ENCODE assay signal across 21 mouse cellular contexts in genomic region chrX:60889956-60890485, GRCm38 (mm10). TPM values are rescaled to one million over a fixed set of nuclear protein-coding genes. Genes with fewer than 3 reads are reported as not detected.
DNase-seq lines count a peak whose midpoint lies in the region; ATAC-seq lines count a peak whose summit lies in the region.
"Had no signal": no experiment of that assay in that cellular context is flagged by ENCODE, and none has a peak within 500 bp of the region (broad histone marks: within the 10 kb centered on the region; RNA-seq: fewer than 3 reads in every experiment).

No protein-coding gene starts in this region.

- peaks cover 15% of the 10 kb centered on the region; the same call in 1 of the 2 replicates for H3K27me3 ChIP-seq in neural tube, embryonic 15.5 days (replicated peaks)
- no peaks in the 10 kb centered on the region for H3K27me3 ChIP-seq in forebrain, embryonic 16.5 days (replicated peaks; ENCODE audit: control insufficient read depth, insufficient read depth, low read length)
- peaks cover 37% of the 10 kb centered on the region for H3K27me3 ChIP-seq in limb, embryonic 11.5 days (ENCODE audit: control insufficient read depth, insufficient read depth, low read length)
- H3K27me3 ChIP-seq in neural tube, embryonic 12.5 days (replicated peaks), result no peaks in the 10 kb centered on the region

- H3K9ac ChIP-seq in neural tube, embryonic 15.5 days (replicated peaks), result no peak overlapping the region
- H3K9ac ChIP-seq in forebrain, embryonic 16.5 days (replicated peaks; ENCODE audit: low read depth, low read length), result no peak overlapping the region
- H3K9ac ChIP-seq in limb, embryonic 11.5 days (ENCODE audit: low read length), result no peak overlapping the region
- 0 out of 2 replicates have a peak overlapping the region, but pooled peaks have one; percentile 3 for H3K9ac ChIP-seq in neural tube, embryonic 12.5 days
- H3K9ac ChIP-seq: embryonic facial prominence, embryonic 15.5 days; heart, embryonic 15.5 days; limb, embryonic 13.5 days; liver, postnatal 0 days had no signal

- ATAC-seq in neural tube, embryonic 15.5 days (ENCODE audit: low FRiP score), result no peak
- ATAC-seq in forebrain, embryonic 16.5 days, result no peak
- no peak for ATAC-seq in limb, embryonic 11.5 days (ENCODE audit: insufficient number of reproducible peaks, low FRiP score, low TSS enrichment, low read depth)
- ATAC-seq in neural tube, embryonic 12.5 days (ENCODE audit: low FRiP score, low read depth), result no peak
- ATAC-seq: inflammation-experienced regulatory T-cells, adult 6 months; liver, postnatal 0 days had no signal

- H3K9me3 ChIP-seq in neural tube, embryonic 15.5 days (replicated peaks), result no peaks in the 10 kb centered on the region
- H3K9me3 ChIP-seq in forebrain, embryonic 16.5 days (ENCODE audit: control insufficient read depth, low read length), result no peaks in the 10 kb centered on the region
- 0 out of 2 replicates have a peak, but pooled peaks cover 3% of the 10 kb centered on the region for H3K9me3 ChIP-seq in limb, embryonic 11.5 days (ENCODE audit: control insufficient read depth, low read length)
- H3K9me3 ChIP-seq in neural tube, embryonic 12.5 days, result no peaks in the 10 kb centered on the region
- H3K9me3 ChIP-seq: embryonic facial prominence, embryonic 15.5 days; heart, embryonic 15.5 days; limb, embryonic 13.5 days had no signal

- 21% methylated on average over 17 of the region's 17 CpGs for WGBS in neural tube, embryonic 15.5 days
- WGBS in forebrain, embryonic 16.5 days, result 22% methylated on average over 16 of the region's 17 CpGs
- WGBS in limb, embryonic 11.5 days, result 13% methylated on average over 17 of the region's 17 CpGs
- 18% methylated on average over 17 of the region's 17 CpGs for WGBS in neural tube, embryonic 12.5 days

- H3K4me1 ChIP-seq in neural tube, embryonic 15.5 days, result peaks cover 25% of the 10 kb centered on the region
- peaks cover 17% of the 10 kb centered on the region for H3K4me1 ChIP-seq in forebrain, embryonic 16.5 days (replicated peaks; ENCODE audit: control insufficient read depth, insufficient read depth, low read length)
- no peaks in the 10 kb centered on the region for H3K4me1 ChIP-seq in limb, embryonic 11.5 days (ENCODE audit: control insufficient read depth, insufficient read depth, low read length)
- H3K4me1 ChIP-seq in neural tube, embryonic 12.5 days, result no peaks in the 10 kb centered on the region

- H3K4me2 ChIP-seq in neural tube, embryonic 15.5 days, result no peak overlapping the region
- H3K4me2 ChIP-seq in forebrain, embryonic 16.5 days (ENCODE audit: low read length), result peak overlapping the region; percentile 26; the same call in 1 of the 2 replicates
- H3K4me2 ChIP-seq in limb, embryonic 11.5 days (ENCODE audit: low read depth, severe bottlenecking), result no peak overlapping the region
- peak overlapping the region; percentile 63 for H3K4me2 ChIP-seq in neural tube, embryonic 12.5 days (replicated peaks)
- H3K4me2 ChIP-seq: embryonic facial prominence, embryonic 15.5 days had no signal

- H3K4me3 ChIP-seq in neural tube, embryonic 15.5 days (replicated peaks), result no peak overlapping the region
- H3K4me3 ChIP-seq in forebrain, embryonic 16.5 days (replicated peaks; ENCODE audit: low read length), result peak overlapping the region; percentile 18; the same call in 1 of the 2 replicates
- H3K4me3 ChIP-seq in limb, embryonic 11.5 days (ENCODE audit: low read depth, low read length), result no peak overlapping the region
- peak overlapping the region; percentile 52; the same call in 1 of the 2 replicates for H3K4me3 ChIP-seq in neural tube, embryonic 12.5 days
- H3K4me3 ChIP-seq: limb, embryonic 13.5 days; myocyte had no signal

- H3K27ac ChIP-seq in neural tube, embryonic 15.5 days (replicated peaks), result no peak overlapping the region
- no peak overlapping the region for H3K27ac ChIP-seq in forebrain, embryonic 16.5 days (ENCODE audit: low read length)
- no peak overlapping the region for H3K27ac ChIP-seq in limb, embryonic 11.5 days (replicated peaks; ENCODE audit: low read depth, low read length)
- no peak overlapping the region for H3K27ac ChIP-seq in neural tube, embryonic 12.5 days
- H3K27ac ChIP-seq: embryonic facial prominence, embryonic 15.5 days; heart, embryonic 15.5 days; kidney, postnatal 0 days; limb, embryonic 13.5 days; macrophage had no signal

- peak; percentile 42 for DNase-seq in neural tube, embryonic 10.5 days (ENCODE audit: extremely low spot score, low spot score)
- DNase-seq in limb, embryonic 11.5 days (ENCODE audit: low spot score), result peak; percentile 24
- DNase-seq in testis, postnatal 10 days (ENCODE audit: low spot score), result no peak
- no peak for DNase-seq in layer of hippocampus, adult 18-20 months (ENCODE audit: low spot score in 2 of 2)
- DNase-seq in MN1 (ENCODE audit: low spot score), result no peak
- DNase-seq: adrenal gland, adult 2 months; cerebellum, adult 9-10 months; liver, postnatal 0 days; spleen, adult 18-20 months had no signal

- no peaks in the 10 kb centered on the region for H3K36me3 ChIP-seq in neural tube, embryonic 15.5 days
- H3K36me3 ChIP-seq in forebrain, embryonic 16.5 days (ENCODE audit: control insufficient read depth, insufficient read depth), result no peaks in the 10 kb centered on the region
- no peaks in the 10 kb centered on the region for H3K36me3 ChIP-seq in limb, embryonic 11.5 days (ENCODE audit: control insufficient read depth, insufficient read depth, low read length)
- H3K36me3 ChIP-seq in neural tube, embryonic 12.5 days, result no peaks in the 10 kb centered on the region
- H3K36me3 ChIP-seq: embryonic facial prominence, embryonic 15.5 days; heart, embryonic 15.5 days; limb, embryonic 13.5 days had no signal

RNA-seq across cellular contexts. Expression of gene Sox3, which starts 3.2 kb away (rescaled TPM):
- 0.36 and 1.0 TPM in 2 replicates for polyA plus RNA-seq in neural tube, embryonic 15.5 days (2015; fragmentation: Nextera tagmentation; extraction: Ambion mirVana)
- 1.9 and 2.4 TPM in 2 replicates for polyA plus RNA-seq in forebrain, embryonic 16.5 days (2015; fragmentation: Nextera tagmentation; extraction: Ambion mirVana)
- 0.14 TPM in 1 of 2 replicates, not detected in the other for polyA plus RNA-seq in limb, embryonic 11.5 days (2014; fragmentation: Nextera tagmentation; extraction: Ambion mirVana)
- polyA plus RNA-seq in neural tube, embryonic 12.5 days (2016; fragmentation: Nextera tagmentation; extraction: Ambion mirVana), result 3.8 and 5.1 TPM in 2 replicates
- total RNA-seq in layer of hippocampus, adult 18-20 months (2021), result 1 to 10 TPM; 1.6 to 1.7 TPM
- total RNA-seq: adrenal gland, adult 2 months; granulocyte monocyte progenitor cell, adult 5-6 weeks had no signal
- polyA plus RNA-seq: inflammation-experienced regulatory T-cells, adult 6 months; kidney, postnatal 0 days; limb, embryonic 13.5 days; liver, postnatal 0 days; macrophage; myocyte; stomach, embryonic 16.5 days had no signal

Comparison
In these comparisons a context has a peak if more than half of its experiments do, and no peak if none do; other contexts are left out.
1. H3K4me2 ChIP-seq: peak in forebrain, embryonic 16.5 days (single experiment) and neural tube, embryonic 12.5 days (single experiment); none in neural tube, embryonic 15.5 days (single experiment) and limb, embryonic 11.5 days (single experiment).
2. H3K4me3 ChIP-seq: peak in forebrain, embryonic 16.5 days (single experiment) and neural tube, embryonic 12.5 days (single experiment); none in neural tube, embryonic 15.5 days (single experiment) and limb, embryonic 11.5 days (single experiment).
3. DNase-seq: peak in neural tube, embryonic 10.5 days (single experiment) and limb, embryonic 11.5 days (single experiment); none in testis, postnatal 10 days (single experiment), layer of hippocampus, adult 18-20 months (0 of 2) and MN1 (single experiment).